Mouse (Mus musculus) neural tube, embryonic 14.5 days (tissue): ENCODE results near the gene Prm1. TPM values are rescaled to one million over a fixed set of nuclear protein-coding genes. Genes with fewer than 3 reads are reported as not detected.

Source experiments
- ATAC-seq: fragments of 200-750 bp; cut with Nextera tagmentation; 2 replicates; pipeline ENCODE4 v1.8.0; 2017; ENCODE audit warnings: low read depth, mild to moderate bottlenecking, moderate TSS enrichment, moderate library complexity
- H3K27ac ChIP-seq: fragments of 300-500 bp; sonication (generic); 2 replicates; pipeline ENCODE4 v1.5.1; 2014; ENCODE audit warnings: low read depth, mild to moderate bottlenecking, control low read depth, low read length, moderate library complexity, mixed read lengths
- H3K27me3 ChIP-seq: fragments of 300-500 bp; sonication (generic); 2 replicates; pipeline ENCODE4 v1.6.1; 2014; ENCODE audit warnings: low read length; ENCODE audit not compliant: control insufficient read depth, insufficient read depth
- H3K36me3 ChIP-seq: fragments of 300-500 bp; sonication (generic); 2 replicates; pipeline ENCODE4 v1.6.1; 2014; ENCODE audit warnings: low read length, mixed read lengths; ENCODE audit not compliant: control insufficient read depth, insufficient read depth
- H3K4me1 ChIP-seq: fragments of 300-500 bp; sonication (generic); 2 replicates; pipeline ENCODE4 v1.6.1; 2014; ENCODE audit warnings: low read length; ENCODE audit not compliant: control insufficient read depth, insufficient read depth
- H3K4me2 ChIP-seq: fragments of 300-500 bp; sonication (generic); 2 replicates; pipeline ENCODE4 v1.6.1; 2014; ENCODE audit warnings: mild to moderate bottlenecking, low read depth, low read length, control low read depth
- H3K4me3 ChIP-seq: fragments of 300-500 bp; sonication (generic); 2 replicates; pipeline ENCODE4 v1.5.1; 2014; ENCODE audit warnings: low read depth, low read length, control low read depth, mixed read lengths
- H3K9ac ChIP-seq: fragments of 300-500 bp; sonication (generic); replicated peaks from 2 replicates; pipeline ENCODE4 v1.6.1; 2014; ENCODE audit warnings: low read depth, mild to moderate bottlenecking, control low read depth, low read length, mixed read lengths
- H3K9me3 ChIP-seq: fragments of 300-500 bp; sonication (generic); 2 replicates; pipeline ENCODE4 v1.6.1; 2016; ENCODE audit warnings: low read length; ENCODE audit not compliant: control insufficient read depth
- WGBS: fragments of 180-500 bp; shearing (Covaris S2); extraction: QIAGEN DNeasy Blood & Tissue Kit; methylation state at CpG from one replicate; pipeline ENCODE4 v1.1.7; 2014; 5-methylcytosine and 5-hydroxymethylcytosine counted together
- polyA plus RNA-seq: library from polyadenylated mRNA; unstranded; fragments of >200 nt; fragmentation: Nextera tagmentation; extraction: Ambion mirVana; gene quantifications from 2 replicates; pipeline ENCODE4 v1.2.1, GENCODE M21; 2014

The Prm1 gene
- polyA plus RNA-seq, 1 experiment from 2014 or later, result not detected

GRCm38 (mm10) chr16:10827766-10828460 is 22.3 kb upstream of the Prm1 start:
- ATAC-seq, result no peak
- WGBS, result 78% methylated on average over 7 of the region's 7 CpGs

GRCm38 (mm10) chr16:10827269-10827668 is 21.6 kb upstream of the Prm1 start:
- ATAC-seq, result no peak
- H3K4me3 ChIP-seq, result no peak overlapping the region
- no peaks in the 10 kb centered on the region for H3K36me3 ChIP-seq
- no peaks in the 10 kb centered on the region for H3K27me3 ChIP-seq
- 94% methylated on average over 9 of the region's 9 CpGs for whole genome bisulfite sequencing
- no peaks in the 10 kb centered on the region for H3K9me3 ChIP-seq
- no peaks in the 10 kb centered on the region for H3K4me1 ChIP-seq
- H3K4me2 ChIP-seq, result no peak overlapping the region
- no peak overlapping the region for H3K9ac ChIP-seq
- no peak overlapping the region for H3K27ac ChIP-seq

More at GRCm38 (mm10) chr16:10827766-10828460, 22.3 kb upstream of the Prm1 start:
- H3K36me3 ChIP-seq, result no peaks in the 10 kb centered on the region
- no peaks in the 10 kb centered on the region for H3K9me3 ChIP-seq
- no peak overlapping the region for H3K27ac ChIP-seq
- no peak overlapping the region for H3K9ac ChIP-seq
- H3K4me1 ChIP-seq, result no peaks in the 10 kb centered on the region
- H3K4me3 ChIP-seq, result no peak overlapping the region
- H3K4me2 ChIP-seq, result no peak overlapping the region
- H3K27me3 ChIP-seq, result no peaks in the 10 kb centered on the region

GRCm38 (mm10) chr16:10825840-10826239 is 20.2 kb upstream of the Prm1 start:
- no peak overlapping the region for H3K9ac ChIP-seq
- no peak overlapping the region for H3K27ac ChIP-seq
- H3K4me1 ChIP-seq, result no peaks in the 10 kb centered on the region
- ATAC-seq, result no peak
- 88% methylated on average over 4 of the region's 4 CpGs for WGBS
- no peaks in the 10 kb centered on the region for H3K9me3 ChIP-seq
- H3K4me2 ChIP-seq, result no peak overlapping the region
- H3K27me3 ChIP-seq, result no peaks in the 10 kb centered on the region
- no peaks in the 10 kb centered on the region for H3K36me3 ChIP-seq
- no peak overlapping the region for H3K4me3 ChIP-seq

GRCm38 (mm10) chr16:10824536-10824935 is 18.9 kb upstream of the Prm1 start:
- Histone ChIP-seq H3K9me3 (no peaks in the 10 kb centered on the region), H3K9ac (no peak overlapping the region), H3K27me3 (no peaks in the 10 kb centered on the region), H3K27ac (no peak overlapping the region), H3K36me3 (no peaks in the 10 kb centered on the region), H3K4me2 (no peak overlapping the region), H3K4me1 (no peaks in the 10 kb centered on the region), H3K4me3 (no peak overlapping the region)
- 79% methylated on average over 1 of the region's 1 CpGs for WGBS
- no peak for ATAC-seq

GRCm38 (mm10) chr16:10821387-10821786 is 15.7 kb upstream of the Prm1 start:
- Histone ChIP-seq H3K9ac (no peak overlapping the region), H3K4me2 (no peak overlapping the region), H3K27me3 (no peaks in the 10 kb centered on the region), H3K36me3 (no peaks in the 10 kb centered on the region), H3K4me3 (no peak overlapping the region), H3K27ac (no peak overlapping the region), H3K4me1 (no peaks in the 10 kb centered on the region), H3K9me3 (no peaks in the 10 kb centered on the region)
- WGBS, result 61% methylated on average over 4 of the region's 4 CpGs
- ATAC-seq, result no peak

GRCm38 (mm10) chr16:10819966-10820365 is 14.3 kb upstream of the Prm1 start:
- no peaks in the 10 kb centered on the region for H3K36me3 ChIP-seq
- H3K9me3 ChIP-seq, result no peaks in the 10 kb centered on the region
- H3K9ac ChIP-seq, result no peak overlapping the region
- no peaks in the 10 kb centered on the region for H3K4me1 ChIP-seq
- no peak overlapping the region for H3K4me3 ChIP-seq
- WGBS, result 69% methylated on average over 3 of the region's 3 CpGs
- no peak overlapping the region for H3K4me2 ChIP-seq
- no peak overlapping the region for H3K27ac ChIP-seq
- ATAC-seq, result no peak
- H3K27me3 ChIP-seq, result no peaks in the 10 kb centered on the region

GRCm38 (mm10) chr16:10818579-10819135 is 13.0 kb upstream of the Prm1 start:
- no peaks in the 10 kb centered on the region for H3K9me3 ChIP-seq
- no peaks in the 10 kb centered on the region for H3K4me1 ChIP-seq
- no peaks in the 10 kb centered on the region for H3K27me3 ChIP-seq
- H3K4me3 ChIP-seq, result no peak overlapping the region
- no peak overlapping the region for H3K9ac ChIP-seq
- H3K36me3 ChIP-seq, result no peaks in the 10 kb centered on the region
- no peak for ATAC-seq
- 81% methylated on average over 4 of the region's 4 CpGs for WGBS
- H3K27ac ChIP-seq, result no peak overlapping the region
- H3K4me2 ChIP-seq, result no peak overlapping the region

- Histone ChIP-seq H3K4me1 (no peaks in the 10 kb centered on the region), H3K27me3 (no peaks in the 10 kb centered on the region), H3K4me2 (no peak overlapping the region), H3K9me3 (no peaks in the 10 kb centered on the region), H3K36me3 (no peaks in the 10 kb centered on the region), H3K4me3 (no peak overlapping the region), H3K9ac (no peak overlapping the region), H3K27ac (no peak overlapping the region)
- no peak for ATAC-seq
- WGBS, result 95% methylated on average over 4 of the region's 4 CpGs
Measured at GRCm38 (mm10) chr16:10814864-10815263, 9.2 kb upstream of the Prm1 start.

- no peaks in the 10 kb centered on the region for H3K36me3 ChIP-seq
- H3K4me3 ChIP-seq, result no peak overlapping the region
- no peak overlapping the region for H3K4me2 ChIP-seq
- H3K27me3 ChIP-seq, result no peaks in the 10 kb centered on the region
- H3K9ac ChIP-seq, result no peak overlapping the region
- no peak for ATAC-seq
- WGBS, result 81% methylated on average over 4 of the region's 4 CpGs
- no peaks in the 10 kb centered on the region for H3K9me3 ChIP-seq
- no peaks in the 10 kb centered on the region for H3K4me1 ChIP-seq
- no peak overlapping the region for H3K27ac ChIP-seq
Measured at GRCm38 (mm10) chr16:10813726-10814125, 8.1 kb upstream of the Prm1 start.
